Mouse (Mus musculus): ENCODE measurements around the gene Slc24a1.
"Not testable (repeated sequence)": the region's sequence is repeated elsewhere in the genome, so short reads cannot be mapped to it uniquely, and the experiment has no call there.

Gene Slc24a1

GRCm38 (mm10) chr9:64951161-64951657 is at the start of gene Slc24a1:
Gene Slc24a1, minus strand, starts transcription at chr9:64951607.
- no peak for DNase-seq

- not testable (repeated sequence) for DNase-seq
Measured at GRCm38 (mm10) chr9:64995464-64995863, 44.1 kb upstream of the Slc24a1 start.

GRCm38 (mm10) chr9:64990291-64990690 is 38.9 kb upstream of the Slc24a1 start:
- DNase-seq = no peak

- no peak for DNase-seq
Measured at GRCm38 (mm10) chr9:64988443-64988842, 37.0 kb upstream of the Slc24a1 start.

GRCm38 (mm10) chr9:64987651-64988050 is 36.2 kb upstream of the Slc24a1 start:
- no peak for DNase-seq

- DNase-seq = no peak
Measured at GRCm38 (mm10) chr9:64985807-64986206, 34.4 kb upstream of the Slc24a1 start.

GRCm38 (mm10) chr9:64985037-64985794 is 33.8 kb upstream of the Slc24a1 start:
- DNase-seq = no peak

- DNase-seq = no peak
Measured at GRCm38 (mm10) chr9:64981904-64982303, 30.5 kb upstream of the Slc24a1 start.

- DNase-seq = no peak
Measured at GRCm38 (mm10) chr9:64980548-64980947, 29.1 kb upstream of the Slc24a1 start.

- DNase-seq = no peak
Measured at GRCm38 (mm10) chr9:64960978-64961320, 9.5 kb upstream of the Slc24a1 start.

GRCm38 (mm10) chr9:64960117-64960977 is 8.9 kb upstream of the Slc24a1 start, which contains the start of gene Ints14:
Gene Ints14, plus strand, starts transcription at chr9:64960905.
- peak; percentile 98 to 99 for DNase-seq

- DNase-seq = no peak
Measured at GRCm38 (mm10) chr9:64957276-64957675, 5.9 kb upstream of the Slc24a1 start.

- DNase-seq = peak in 1 of 2 experiments; percentile 25
Measured at GRCm38 (mm10) chr9:64956337-64956736, 4.9 kb upstream of the Slc24a1 start.

- DNase-seq = no peak
Measured at GRCm38 (mm10) chr9:64953190-64953589, 1.8 kb upstream of the Slc24a1 start.

GRCm38 (mm10) chr9:64952055-64952454 is 648 bp upstream of the Slc24a1 start:
- DNase-seq = no peak

- no peak for DNase-seq
Measured at GRCm38 (mm10) chr9:64947483-64948095, 3.8 kb downstream of the Slc24a1 start.

GRCm38 (mm10) chr9:64943997-64944396 is 7.4 kb downstream of the Slc24a1 start:
- no peak for DNase-seq

GRCm38 (mm10) chr9:64941650-64942049 is 9.8 kb downstream of the Slc24a1 start:
- no peak for DNase-seq

GRCm38 (mm10) chr9:64940731-64941346 is 10.6 kb downstream of the Slc24a1 start:
- no peak for DNase-seq

- DNase-seq = no peak
Measured at GRCm38 (mm10) chr9:64939790-64940189, 11.6 kb downstream of the Slc24a1 start.

- no peak for DNase-seq
Measured at GRCm38 (mm10) chr9:64939281-64939680, 12.1 kb downstream of the Slc24a1 start.

GRCm38 (mm10) chr9:64938535-64938934 is 12.9 kb downstream of the Slc24a1 start:
- DNase-seq = no peak

GRCm38 (mm10) chr9:64937491-64937890 is 13.9 kb downstream of the Slc24a1 start:
- DNase-seq = no peak
